Mouse (Mus musculus): ENCODE data around the gene Tma16.

- TF ChIP-seq POLR2A (IDR thresholded peaks at IDR 0.05; ENCODE audit: extremely low read depth, insufficient read depth, low read length) (no peak), CTCF (IDR thresholded peaks at IDR 0.05; ENCODE audit: extremely low read depth, insufficient read depth, low read length) (no peak)
Measured at GRCm38 (mm10) chr8:66433577-66433976, 52.8 kb downstream of the Tma16 start.
